Comparison of ENCODE assay signal across 8 mouse cellular contexts in genomic region chr6:113078031-113078721, GRCm38 (mm10). TPM values are rescaled to one million over a fixed set of nuclear protein-coding genes. Genes with fewer than 3 reads are reported as not detected.
DNase-seq lines count a peak whose midpoint lies in the region; ATAC-seq and TF ChIP-seq lines count a peak whose summit lies in the region.

No protein-coding gene starts in this region.

- no peak for ATAC-seq in kidney, embryonic 15.5 days (replicated peaks; ENCODE audit: low FRiP score)
- ATAC-seq in liver, embryonic 14.5 days (ENCODE audit: insufficient read depth), result no peak
- no peak for ATAC-seq in neural tube, embryonic 14.5 days (ENCODE audit: low read depth)

- H3K79me2 ChIP-seq in heart, adult 2 months (replicated peaks; ENCODE audit: control insufficient read depth, insufficient read depth, low read length), result peaks cover 5% of the 10 kb centered on the region

- WGBS in heart, adult 2 months, result under 1% methylated on average over 18 of the region's 18 CpGs
- WGBS in kidney, embryonic 15.5 days, result under 1% methylated on average over 18 of the region's 18 CpGs
- under 1% methylated on average over 18 of the region's 18 CpGs for WGBS in liver, embryonic 14.5 days (ENCODE audit: insufficient replicate concordance)
- WGBS in neural tube, embryonic 14.5 days, result 0% methylated on average over 18 of the region's 18 CpGs

- peak overlapping the region; percentile 97 for H3K4me3 ChIP-seq in heart, adult 2 months
- peak overlapping the region; percentile 93 for H3K4me3 ChIP-seq in kidney, embryonic 15.5 days (replicated peaks)
- peak overlapping the region; percentile 91 to 97 for H3K4me3 ChIP-seq in liver, embryonic 14.5 days (ENCODE audit: insufficient read depth in 1 of 2, low read depth in 2 of 2, low read length in 2 of 2)
- H3K4me3 ChIP-seq in neural tube, embryonic 14.5 days (ENCODE audit: low read depth, low read length), result peak overlapping the region; percentile 91

- peak overlapping the region; percentile 100 for H3K27ac ChIP-seq in heart, adult 2 months
- peak overlapping the region; percentile 100 for H3K27ac ChIP-seq in kidney, embryonic 15.5 days
- peak overlapping the region; percentile 95 for H3K27ac ChIP-seq in liver, embryonic 14.5 days
- peak overlapping the region; percentile 99 for H3K27ac ChIP-seq in neural tube, embryonic 14.5 days (ENCODE audit: low read depth, low read length)

- peaks cover 39% of the 10 kb centered on the region for H3K36me3 ChIP-seq in heart, adult 2 months (ENCODE audit: control insufficient read depth, insufficient read depth, low read length)
- peaks cover 7% of the 10 kb centered on the region for H3K36me3 ChIP-seq in kidney, embryonic 15.5 days
- H3K36me3 ChIP-seq in liver, embryonic 14.5 days (replicated peaks; ENCODE audit: control insufficient read depth, insufficient read depth, low read depth), result peaks cover 4% of the 10 kb centered on the region
- no peaks in the 10 kb centered on the region for H3K36me3 ChIP-seq in neural tube, embryonic 14.5 days (ENCODE audit: control insufficient read depth, insufficient read depth, low read length)

- H3K9ac ChIP-seq in heart, adult 2 months (ENCODE audit: low read depth, low read length), result peak overlapping the region; percentile 99
- H3K9ac ChIP-seq in kidney, embryonic 15.5 days, result peak overlapping the region; percentile 99
- peak overlapping the region; percentile 99 for H3K9ac ChIP-seq in liver, embryonic 14.5 days (replicated peaks)
- peak overlapping the region; percentile 96 for H3K9ac ChIP-seq in neural tube, embryonic 14.5 days (replicated peaks; ENCODE audit: low read depth, low read length)

- 0 out of 2 replicates have a peak, but pooled peaks have one; percentile 20 for TF ChIP-seq CTCF in heart, adult 2 months (IDR thresholded peaks at IDR 0.05)
- TF ChIP-seq CTCF in liver, embryonic 14.5 days (IDR thresholded peaks at IDR 0.05; ENCODE audit: low read depth), result peak; percentile 46

- H3K4me1 ChIP-seq in heart, adult 2 months (ENCODE audit: control insufficient read depth, insufficient read depth, low read length), result peaks cover 13% of the 10 kb centered on the region
- peaks cover 46% of the 10 kb centered on the region for H3K4me1 ChIP-seq in kidney, embryonic 15.5 days
- H3K4me1 ChIP-seq in liver, embryonic 14.5 days (replicated peaks; ENCODE audit: control insufficient read depth in 2 of 2, insufficient read depth in 2 of 2, low read length in 1 of 2), result peaks cover 20 to 23% of the 10 kb centered on the region in 2 experiments
- H3K4me1 ChIP-seq in neural tube, embryonic 14.5 days (ENCODE audit: control insufficient read depth, insufficient read depth, low read length), result peaks cover 40% of the 10 kb centered on the region

- H3K27me3 ChIP-seq in heart, adult 2 months (ENCODE audit: control insufficient read depth, insufficient read depth, low read length), result no peaks in the 10 kb centered on the region
- H3K27me3 ChIP-seq in kidney, embryonic 15.5 days, result no peaks in the 10 kb centered on the region
- no peaks in the 10 kb centered on the region for H3K27me3 ChIP-seq in liver, embryonic 14.5 days (ENCODE audit: control insufficient read depth, insufficient read depth, low read length)
- H3K27me3 ChIP-seq in neural tube, embryonic 14.5 days (ENCODE audit: control insufficient read depth, insufficient read depth, low read length), result no peaks in the 10 kb centered on the region

- intact Hi-C loops in heart, adult 2 months (cut with DNase I), result loop anchor here (2.0 kb wide), 1 partner anchor 21 kb away; no protein-coding TSS in a partner anchor

- TF ChIP-seq POLR2A in heart, adult 2 months (IDR thresholded peaks at IDR 0.05; ENCODE audit: insufficient read depth, low read depth, low read length), result no peak

- H3K9me3 ChIP-seq in kidney, embryonic 15.5 days (replicated peaks), result no peaks in the 10 kb centered on the region
- H3K9me3 ChIP-seq in liver, embryonic 14.5 days (ENCODE audit: control insufficient read depth, low read length), result no peaks in the 10 kb centered on the region
- H3K9me3 ChIP-seq in neural tube, embryonic 14.5 days (ENCODE audit: control insufficient read depth, low read length), result no peaks in the 10 kb centered on the region

- DNase-seq in 416B (ENCODE audit: low read depth), result peak; percentile 66
- DNase-seq in adipocyte (ENCODE audit: low spot score), result peak; percentile 76
- DNase-seq in embryo, embryonic 11 days, result peak; percentile 44
- peak in 1 of 2 experiments; percentile 46 for DNase-seq in heart, adult 2 months
- peak in 2 of 3 experiments; percentile 45 to 49 for DNase-seq in liver, embryonic 14.5 days (ENCODE audit: low read depth in 3 of 3, low spot score in 3 of 3)
- peak; percentile 26 for DNase-seq in thymus, postnatal 14 days

- TF ChIP-seq EP300 in heart, adult 2 months (IDR thresholded peaks at IDR 0.05; ENCODE audit: insufficient read depth, low read depth, low read length), result no peak
- no peak for TF ChIP-seq EP300 in liver, embryonic 14.5 days (IDR thresholded peaks at IDR 0.05; ENCODE audit: low read depth)

- H3K4me2 ChIP-seq in kidney, embryonic 15.5 days, result peak overlapping the region; percentile 68
- peak overlapping the region; percentile 94 for H3K4me2 ChIP-seq in liver, embryonic 14.5 days (ENCODE audit: low read depth)
- H3K4me2 ChIP-seq in neural tube, embryonic 14.5 days (ENCODE audit: low read depth, low read length), result peak overlapping the region; percentile 98

RNA-seq across cellular contexts. Expression of gene Setd5, which starts 1.0 kb away (rescaled TPM):
- total RNA-seq in heart, adult 2 months (2021), result 10 to 100 TPM; 31.1 to 33.5 TPM
- polyA plus RNA-seq in heart, adult 2 months (2012; rRNA removed), result 14.6 and 21.3 TPM in 2 replicates
- polyA plus RNA-seq in kidney, embryonic 15.5 days (2015; fragmentation: Nextera tagmentation; extraction: Ambion mirVana), result 75.0 and 75.9 TPM in 2 replicates
- polyA plus RNA-seq in liver, embryonic 14.5 days (2012; rRNA removed), result 10.5 and 11.8 TPM in 2 replicates
- polyA plus RNA-seq in liver, embryonic 14.5 days (2014; fragmentation: Nextera tagmentation; extraction: Ambion mirVana), result 14.1 and 16.2 TPM in 2 replicates
- polyA plus RNA-seq in neural tube, embryonic 14.5 days (2014; fragmentation: Nextera tagmentation; extraction: Ambion mirVana), result 56.3 and 63.1 TPM in 2 replicates

RNA-seq across cellular contexts. Expression of gene Thumpd3, which starts 32.2 kb away (rescaled TPM):
- total RNA-seq in heart, adult 2 months (2021), result 10 to 100 TPM; 17.5 to 19.9 TPM
- 5.0 and 13.1 TPM in 2 replicates for polyA plus RNA-seq in heart, adult 2 months (2012; rRNA removed)
- polyA plus RNA-seq in kidney, embryonic 15.5 days (2015; fragmentation: Nextera tagmentation; extraction: Ambion mirVana), result 46.6 and 47.0 TPM in 2 replicates
- polyA plus RNA-seq in liver, embryonic 14.5 days (2012; rRNA removed), result 14.0 and 19.6 TPM in 2 replicates
- polyA plus RNA-seq in liver, embryonic 14.5 days (2014; fragmentation: Nextera tagmentation; extraction: Ambion mirVana), result 35.4 and 35.7 TPM in 2 replicates
- polyA plus RNA-seq in neural tube, embryonic 14.5 days (2014; fragmentation: Nextera tagmentation; extraction: Ambion mirVana), result 46.6 and 47.2 TPM in 2 replicates
